Comparison of ENCODE assay signal across 16 mouse cellular contexts in the genomic region with DNA sequence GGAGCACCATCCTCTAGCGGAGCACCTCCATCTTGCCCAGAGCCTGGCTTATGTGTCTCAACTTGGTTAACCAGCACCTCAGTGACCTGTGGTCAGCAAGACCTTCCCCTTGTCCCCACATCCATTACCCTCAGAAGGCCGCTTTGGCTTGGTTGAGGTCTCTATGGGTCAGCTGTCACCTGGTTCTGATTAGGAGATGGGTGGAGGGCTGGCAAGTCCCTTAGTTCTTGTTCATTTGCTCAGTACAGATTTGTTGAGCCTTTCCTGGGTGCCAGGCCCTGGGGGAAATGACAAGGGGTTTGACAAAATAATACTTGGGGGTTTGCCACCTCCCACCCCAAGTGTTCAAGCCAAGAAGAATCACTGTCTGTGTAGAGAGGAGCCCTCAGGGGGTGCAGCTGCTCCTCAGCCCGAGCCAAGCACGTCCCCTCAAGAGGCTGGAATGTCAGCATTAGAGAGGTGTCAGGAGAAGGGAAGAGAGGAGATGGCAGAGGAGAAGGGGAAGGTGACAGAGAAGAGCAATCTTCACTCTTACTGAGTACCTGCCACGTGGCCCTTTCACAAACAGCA. TPM values are rescaled to one million over a fixed set of nuclear protein-coding genes. Genes with fewer than 3 reads are reported as not detected.
A peak's percentile ranks its signal among the peaks of the same experiment; 100 is the strongest.
DNase-seq lines count a peak whose midpoint lies in the region; ATAC-seq and TF ChIP-seq lines count a peak whose summit lies in the region.
"Had no signal": no experiment of that assay in that cellular context is flagged by ENCODE, and none has a peak within 500 bp of the region (broad histone marks: within the 10 kb centered on the region; RNA-seq: fewer than 3 reads in every experiment).

No protein-coding gene starts in this region.

- no peak overlapping the region for H3K9ac ChIP-seq in heart, embryonic 16.5 days (ENCODE audit: low read length)
- H3K9ac ChIP-seq: forebrain, embryonic 12.5 days; hindbrain, embryonic 13.5 days had no signal

- no peaks in the 10 kb centered on the region for H3K27me3 ChIP-seq in heart, embryonic 16.5 days (ENCODE audit: control insufficient read depth, insufficient read depth, low read length)
- no peaks in the 10 kb centered on the region for H3K27me3 ChIP-seq in kidney, adult 2 months (replicated peaks; ENCODE audit: control insufficient read depth, insufficient read depth, low read length)

- ATAC-seq in heart, embryonic 16.5 days (replicated peaks; ENCODE audit: extremely low read depth, insufficient read depth, low FRiP score): peak; percentile 43; the same call in 1 of the 2 replicates
- ATAC-seq: hindbrain, postnatal 0 days had no signal

- no peaks in the 10 kb centered on the region for H3K36me3 ChIP-seq in heart, embryonic 16.5 days (ENCODE audit: control insufficient read depth, insufficient read depth)
- H3K36me3 ChIP-seq in kidney, adult 2 months (ENCODE audit: control insufficient read depth, insufficient read depth, low read length): no peaks in the 10 kb centered on the region
- H3K36me3 ChIP-seq: forebrain, embryonic 12.5 days; hindbrain, embryonic 13.5 days had no signal

- peak; percentile 91 for DNase-seq in heart, adult 11 months
- DNase-seq in heart, postnatal 4 days: no peak
- DNase-seq in heart, adult 18-20 months: no peak
- DNase-seq in brain, embryonic 14.5 days (ENCODE audit: low read depth): peak; percentile 51
- no peak for DNase-seq in kidney, adult 2 months
- DNase-seq: adrenal gland, postnatal 25 days; cerebellum, adult 2 months; gastrocnemius, postnatal 36 days; kidney, adult 11 months had no signal

- no peak for TF ChIP-seq CTCF in brain, embryonic 14.5 days (IDR thresholded peaks at IDR 0.05; ENCODE audit: borderline replicate concordance, extremely low read depth, insufficient read depth, insufficient read length)
- TF ChIP-seq CTCF in kidney, adult 2 months (conservative IDR thresholded peaks at IDR 0.05; ENCODE audit: insufficient read depth, insufficient read length, low read depth, low read length): no peak

- H3K4me1 ChIP-seq in heart, embryonic 16.5 days (ENCODE audit: control insufficient read depth, insufficient read depth, low read length): peaks cover 14% of the 10 kb centered on the region
- H3K4me1 ChIP-seq in kidney, adult 2 months (ENCODE audit: control insufficient read depth, insufficient read depth, low read length): no peaks in the 10 kb centered on the region
- H3K4me1 ChIP-seq: forebrain, embryonic 12.5 days had no signal

- H3K4me3 ChIP-seq in heart, embryonic 16.5 days (ENCODE audit: low read length): no peak overlapping the region
- no peak overlapping the region for H3K4me3 ChIP-seq in kidney, adult 2 months (ENCODE audit: insufficient read depth, low read depth, low read length)
- H3K4me3 ChIP-seq: forebrain, embryonic 12.5 days; hindbrain, embryonic 13.5 days had no signal

- H3K9me3 ChIP-seq in heart, embryonic 16.5 days (replicated peaks; ENCODE audit: control insufficient read depth, low read length): no peaks in the 10 kb centered on the region
- H3K9me3 ChIP-seq: forebrain, embryonic 12.5 days; hindbrain, embryonic 13.5 days had no signal

- no peak for TF ChIP-seq POLR2A in brain, embryonic 14.5 days (IDR thresholded peaks at IDR 0.05; ENCODE audit: borderline replicate concordance, extremely low read depth, insufficient read depth, insufficient read length, poor library complexity, severe bottlenecking)
- no peak for TF ChIP-seq POLR2A in kidney, adult 2 months (IDR thresholded peaks at IDR 0.05; ENCODE audit: low read depth, low read length)

- H3K27ac ChIP-seq in heart, embryonic 16.5 days (ENCODE audit: low read length): no peak overlapping the region
- H3K27ac ChIP-seq in kidney, adult 2 months (ENCODE audit: insufficient read depth, low read depth, low read length): no peak overlapping the region
- H3K27ac ChIP-seq: forebrain, embryonic 12.5 days; hindbrain, embryonic 13.5 days; hindbrain, postnatal 0 days had no signal

- 39% methylated on average over 5 of the region's 5 CpGs for WGBS in heart, embryonic 16.5 days
- 61% methylated on average over 5 of the region's 5 CpGs for WGBS in kidney, adult 2 months

- no peak overlapping the region for H3K4me2 ChIP-seq in heart, embryonic 16.5 days (ENCODE audit: low read depth, low read length)
- H3K4me2 ChIP-seq: forebrain, embryonic 12.5 days; hindbrain, embryonic 13.5 days had no signal

RNA-seq across cellular contexts. Expression of gene Spocd1, which starts 23.3 kb away (rescaled TPM):
- under 1 TPM in 1 of 2 experiments, not detected in 1; 0.11 TPM for total RNA-seq in heart, postnatal 4 days (2021)
- polyA plus RNA-seq in heart, embryonic 16.5 days (2015; fragmentation: Nextera tagmentation; extraction: Ambion mirVana): 0.22 and 0.35 TPM in 2 replicates
- total RNA-seq in heart, adult 18-20 months (2021): not detected
- polyA plus RNA-seq in brain, embryonic 14.5 days (2012; rRNA removed): 0.05 and 0.14 TPM in 2 replicates
- not detected in 2 replicates for polyA plus RNA-seq in kidney, adult 2 months (2012; rRNA removed)
- total RNA-seq: gastrocnemius, adult 8-10 months; gastrocnemius, postnatal 36 days; hematopoietic stem cell, adult 5-6 weeks had no signal
- polyA plus RNA-seq: embryonic facial prominence, embryonic 11.5 days; forebrain, embryonic 12.5 days; hindbrain, embryonic 13.5 days had no signal

RNA-seq across cellular contexts. Expression of gene Adgrb2, which starts 32.3 kb away (rescaled TPM):
- total RNA-seq in heart, postnatal 4 days (2021): 1 to 10 TPM; 5.5 to 6.6 TPM
- polyA plus RNA-seq in heart, embryonic 16.5 days (2015; fragmentation: Nextera tagmentation; extraction: Ambion mirVana): 1.0 and 1.2 TPM in 2 replicates
- total RNA-seq in heart, adult 18-20 months (2021): 1 to 10 TPM; 2.1 to 2.4 TPM
- polyA plus RNA-seq in brain, embryonic 14.5 days (2012; rRNA removed): 126 and 152 TPM in 2 replicates
- polyA plus RNA-seq in kidney, adult 2 months (2012; rRNA removed): 0.66 and 1.3 TPM in 2 replicates

Comparison
In these comparisons a context has a peak if more than half of its experiments do, and no peak if none do; other contexts are left out.
1. DNase-seq: peak in heart, adult 11 months (single experiment) and brain, embryonic 14.5 days (single experiment); none in heart, postnatal 4 days (single experiment), heart, adult 18-20 months (0 of 2) and kidney, adult 2 months (single experiment).
2. RNA of gene Adgrb2, which starts 32.3 kb away (polyA plus RNA-seq): 126 to 152 TPM in brain, embryonic 14.5 days; 1.0 to 1.2 TPM in heart, embryonic 16.5 days and 0.66 to 1.3 TPM in kidney, adult 2 months; every median in the first group is over 10 times any median in the second.